Mouse (Mus musculus): ENCODE results near the gene Nkpd1. TPM values are rescaled to one million over a fixed set of nuclear protein-coding genes. Genes with fewer than 3 reads are reported as not detected.
"Not testable (repeated sequence)": the region's sequence is repeated elsewhere in the genome, so short reads cannot be mapped to it uniquely, and the experiment has no call there.

The Nkpd1 gene
- polyA plus RNA-seq, 1 experiment from 2014 or later: 0.15 TPM

DNA sequence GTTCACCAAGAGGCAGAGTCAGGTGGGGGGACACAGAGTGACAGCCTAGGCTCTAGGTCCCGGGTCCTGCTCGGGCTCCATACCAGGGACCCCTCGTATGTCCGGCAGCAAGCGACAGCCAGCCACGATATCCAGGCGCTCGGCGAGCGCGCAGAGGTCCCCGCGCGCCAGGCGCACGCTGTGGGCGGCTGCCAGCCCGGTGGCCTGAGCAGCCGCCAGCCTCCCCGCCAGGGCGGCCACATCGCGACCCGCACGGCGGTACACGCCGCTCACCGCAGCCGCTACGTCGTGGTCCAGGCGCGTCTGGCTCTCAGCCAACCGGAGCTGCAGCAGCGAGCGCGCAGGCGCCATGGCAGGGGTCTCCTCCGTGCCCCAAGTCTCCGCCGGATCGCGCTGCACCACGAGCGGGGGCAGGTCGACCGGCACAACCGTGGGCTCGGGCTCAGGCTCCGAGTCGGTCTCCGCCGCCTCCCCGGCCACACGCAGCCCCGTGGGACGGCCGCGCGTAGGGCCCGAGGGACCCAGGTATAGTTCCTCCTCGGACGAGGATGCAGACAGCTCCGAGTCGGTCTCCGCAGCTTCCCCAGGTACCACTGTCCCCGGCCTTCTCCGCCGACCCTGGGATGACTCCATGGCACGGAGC is 10.5 kb upstream of the Nkpd1 start:
- no peak for DNase-seq (ENCODE audit: low read depth, low spot score)
- no peaks in the 10 kb centered on the region for H3K27me3 ChIP-seq
- POLR2A ChIA-PET: interaction anchor here (0.6 to 1.8 kb wide), 2 partner anchors 63 to 377 kb away, joined by 4 read pairs; no protein-coding TSS in a partner anchor
- in situ Hi-C loops (cut with MboI; ENCODE audit: low pct_unique_long_range_greater_than_20kb): loop anchor here (5.0 kb wide), 1 partner anchor 65 kb away; no protein-coding TSS in a partner anchor
- ATAC-seq: no peak
- no peak for TF ChIP-seq CTCF (IDR thresholded peaks at IDR 0.05)
- CTCF ChIA-PET: interaction anchor here (1.7 to 4.5 kb wide), 2 partner anchors 11 to 83 kb away, joined by 5 to 20 read pairs; partner anchors contain the start of gene Nkpd1

DNA sequence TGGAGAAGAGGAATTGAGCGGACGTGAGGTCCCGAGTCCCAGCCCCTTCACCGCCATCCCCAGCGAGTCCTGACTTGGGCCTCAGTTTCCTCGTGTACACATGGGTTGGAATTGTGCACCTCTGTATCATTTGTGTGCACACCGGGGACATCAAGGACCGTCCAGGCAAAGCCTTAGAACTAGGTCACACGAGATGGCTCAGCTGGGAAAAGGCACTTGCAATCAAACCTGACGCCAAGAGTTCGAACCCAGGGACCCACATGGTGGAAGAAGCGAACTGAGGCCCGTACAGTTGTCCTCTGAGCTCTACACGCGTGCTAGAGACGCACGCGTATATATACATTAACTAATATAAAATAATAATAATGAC is 10.0 kb upstream of the Nkpd1 start:
- ChIA-PET POLR2A (interaction anchor here (0.6 to 1.8 kb wide), 3 partner anchors 62 to 377 kb away, joined by 4 read pairs; no protein-coding TSS in a partner anchor), CTCF (interaction anchor here (0.9 to 4.5 kb wide), 4 partner anchors 10 to 102 kb away, joined by 3 to 20 read pairs (median 5); partner anchors contain the start of gene Nkpd1)
- in situ Hi-C loops (cut with MboI; ENCODE audit: low pct_unique_long_range_greater_than_20kb): loop anchor here (5.0 kb wide), 1 partner anchor 65 kb away; no protein-coding TSS in a partner anchor
- no peaks in the 10 kb centered on the region for H3K27me3 ChIP-seq
- ATAC-seq: no peak
- no peak for DNase-seq (ENCODE audit: low read depth, low spot score)
- TF ChIP-seq CTCF (IDR thresholded peaks at IDR 0.05): no peak

DNA sequence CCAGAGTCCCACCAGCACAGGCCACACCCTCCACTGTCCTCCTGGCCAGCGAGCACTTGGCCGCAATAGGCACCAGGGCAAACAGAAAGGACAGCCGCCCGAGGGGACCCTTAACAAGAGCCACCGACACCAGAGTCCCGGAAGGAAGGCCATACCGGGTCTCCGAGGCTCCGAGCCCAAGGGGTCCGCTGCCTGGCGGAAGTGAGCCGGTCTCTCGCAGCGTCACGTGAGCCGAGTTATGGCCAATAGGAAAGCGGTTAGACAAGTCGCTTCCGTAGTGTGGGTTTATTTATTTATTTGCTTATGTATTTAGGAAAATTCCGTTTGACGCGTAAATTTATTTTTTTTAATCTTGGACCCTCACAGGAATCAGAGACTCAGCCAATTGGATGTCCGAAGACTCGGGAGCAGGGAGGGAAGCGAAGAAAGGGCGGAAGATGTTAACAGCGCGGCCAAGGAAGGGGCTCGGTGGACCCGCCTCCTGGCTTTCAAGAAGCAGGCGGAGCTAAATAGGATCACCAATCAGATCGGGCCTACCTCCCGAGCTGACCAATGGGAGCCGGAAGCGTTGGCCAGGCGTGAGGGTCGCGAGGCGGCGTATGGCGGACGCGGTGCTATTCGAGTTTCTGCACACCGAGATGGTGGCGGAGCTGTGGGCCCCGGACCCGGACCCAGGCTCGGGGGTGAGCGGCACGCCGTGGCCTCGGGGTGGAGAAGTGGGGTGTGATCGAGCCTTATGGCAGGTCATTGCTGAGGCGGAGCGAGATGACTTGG is 9.3 kb upstream of the Nkpd1 start, which contains the start of the genes Bloc1s3 and Trappc6a:
Gene Bloc1s3 (minus strand): TSS at position 218 of the 774 bp plus-strand sequence.
Gene Trappc6a (plus strand): TSS at position 246 of the 774 bp plus-strand sequence.
- H3K27me3 ChIP-seq: no peaks in the 10 kb centered on the region
- peak; percentile 89 for ATAC-seq
- in situ Hi-C loops (cut with MboI; ENCODE audit: low pct_unique_long_range_greater_than_20kb): loop anchor here (5.0 kb wide), 1 partner anchor 64 kb away; no protein-coding TSS in a partner anchor
- CTCF ChIA-PET: interaction anchor here (0.9 to 1.7 kb wide), 3 partner anchors 9 to 103 kb away, joined by 3 to 5 read pairs (median 5); partner anchors contain the start of gene Nkpd1
- POLR2A ChIA-PET: interaction anchor here (0.6 to 1.8 kb wide), 3 partner anchors 20 to 193 kb away, joined by 3 to 4 read pairs (median 4); no protein-coding TSS in a partner anchor
- DNase-seq (ENCODE audit: low read depth, low spot score): peak; percentile 75
- no peak for TF ChIP-seq CTCF (IDR thresholded peaks at IDR 0.05)

DNA sequence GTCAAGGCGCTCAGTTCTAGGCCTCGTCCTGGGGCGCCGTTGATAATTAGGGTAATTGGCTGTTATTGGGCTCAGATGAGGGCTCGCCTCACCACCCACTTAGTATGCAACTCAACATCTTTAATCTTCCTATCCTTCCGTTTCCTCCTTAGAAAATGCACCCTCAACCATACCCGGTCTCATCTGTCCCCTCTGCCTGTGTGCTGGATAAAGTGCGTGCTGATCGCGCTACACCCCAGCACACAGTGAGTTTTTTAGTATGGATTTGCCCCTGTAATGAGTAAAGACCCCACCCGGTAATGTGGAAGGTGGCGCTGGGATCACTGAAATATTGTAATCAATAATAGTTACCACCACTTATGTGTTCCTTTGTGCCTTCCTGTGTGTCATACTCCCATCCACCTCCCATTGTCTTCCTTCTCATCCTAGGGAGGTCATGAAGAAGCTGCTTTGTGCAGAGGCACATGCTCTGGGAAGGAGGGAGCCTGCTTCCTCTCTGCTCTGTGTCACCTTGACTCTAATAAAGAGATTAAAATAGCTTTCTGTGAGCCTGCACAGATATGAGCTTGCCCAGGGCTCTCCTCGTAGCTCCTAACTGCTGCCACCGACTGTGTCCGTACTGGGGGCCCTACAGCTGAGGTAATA is 8.6 kb upstream of the Nkpd1 start:
- no peak for TF ChIP-seq CTCF (IDR thresholded peaks at IDR 0.05)
- ATAC-seq: peak; percentile 5
- no peak for DNase-seq (ENCODE audit: low read depth, low spot score)
- in situ Hi-C loops (cut with MboI; ENCODE audit: low pct_unique_long_range_greater_than_20kb): loop anchor here (5.0 kb wide), 1 partner anchor 63 kb away; no protein-coding TSS in a partner anchor
- H3K27me3 ChIP-seq: no peaks in the 10 kb centered on the region
- POLR2A ChIA-PET: interaction anchor here (0.8 kb wide), 1 partner anchor 21 kb away, joined by 3 read pairs; no protein-coding TSS in a partner anchor
- CTCF ChIA-PET: interaction anchor here (1.5 kb wide), 1 partner anchor 103 kb away, joined by 5 read pairs; no protein-coding TSS in a partner anchor

DNA sequence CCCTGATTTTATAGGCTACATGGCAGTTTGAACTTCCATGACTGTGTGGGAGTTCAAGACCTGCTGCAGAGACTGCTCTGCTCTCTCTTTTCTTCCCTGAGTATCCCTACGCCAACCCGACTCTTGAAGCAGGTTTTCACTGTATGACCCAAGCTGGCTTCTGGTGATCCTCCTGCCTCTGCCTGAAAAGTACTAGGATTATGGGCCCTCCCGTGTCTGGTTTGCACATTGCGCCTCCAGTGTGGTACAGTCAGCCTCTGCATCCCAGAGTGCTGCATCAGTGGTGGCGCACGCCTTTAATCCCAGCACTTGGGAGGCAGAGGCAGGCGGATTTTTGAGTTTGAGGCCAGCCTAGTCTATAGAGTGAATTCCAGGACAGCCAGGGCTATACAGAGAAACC is 7.9 kb upstream of the Nkpd1 start:
- ATAC-seq (no peak), DNase-seq (ENCODE audit: low read depth, low spot score) (no peak)
- TF ChIP-seq CTCF (IDR thresholded peaks at IDR 0.05): no peak
- POLR2A ChIA-PET: no interaction called here
- CTCF ChIA-PET: no interaction called here
- H3K27me3 ChIP-seq: no peaks in the 10 kb centered on the region
- in situ Hi-C loops (cut with MboI; ENCODE audit: low pct_unique_long_range_greater_than_20kb): loop anchor here (5.0 kb wide), 1 partner anchor 63 kb away; no protein-coding TSS in a partner anchor

DNA sequence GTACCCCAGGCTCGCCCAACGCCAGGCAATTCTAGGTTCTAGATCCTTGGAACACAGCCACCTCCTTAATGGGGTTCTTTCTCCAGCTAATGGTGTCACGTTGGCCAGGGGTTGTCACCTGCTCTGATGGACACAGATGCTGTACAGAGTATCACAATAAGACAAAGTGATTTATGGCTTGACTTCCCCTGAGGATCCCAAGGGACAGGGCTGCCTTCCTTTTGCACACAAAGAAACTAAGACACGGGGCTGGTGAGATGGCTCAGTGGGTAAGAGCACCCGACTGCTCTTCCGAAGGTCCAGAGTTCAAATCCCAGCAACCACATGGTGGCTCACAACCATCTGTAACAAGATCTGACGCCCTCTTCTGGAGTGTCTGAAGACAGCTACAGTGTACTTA is 5.7 kb upstream of the Nkpd1 start:
- ATAC-seq; CTCF ChIA-PET; H3K27me3 ChIP-seq; DNase-seq (ENCODE audit: low read depth, low spot score); in situ Hi-C loops (cut with MboI; ENCODE audit: low pct_unique_long_range_greater_than_20kb); POLR2A ChIA-PET: not testable (repeated sequence)

DNA sequence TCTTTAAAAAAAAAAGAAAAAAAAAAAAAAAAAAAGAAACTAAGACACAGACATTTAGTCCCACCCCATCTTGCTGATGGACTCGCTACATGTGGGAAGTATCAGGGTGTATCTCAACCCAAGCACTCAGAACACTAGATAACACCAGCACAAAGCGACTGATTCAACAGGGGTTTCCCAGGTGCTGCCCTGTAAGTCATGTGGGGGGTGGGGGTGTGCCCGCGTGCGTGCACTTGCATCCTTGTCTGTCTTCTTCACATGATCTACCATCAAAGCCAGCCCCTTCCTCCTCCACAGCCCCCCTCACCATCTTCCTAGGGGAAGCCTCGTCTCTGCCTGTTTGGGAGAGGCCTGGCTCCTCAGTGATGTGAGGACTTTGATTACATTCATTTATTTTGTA is 5.3 kb upstream of the Nkpd1 start:
- in situ Hi-C loops (cut with MboI; ENCODE audit: low pct_unique_long_range_greater_than_20kb): no loop called here
- TF ChIP-seq CTCF (IDR thresholded peaks at IDR 0.05): no peak
- ATAC-seq (no peak), DNase-seq (ENCODE audit: low read depth, low spot score) (no peak)
- no peaks in the 10 kb centered on the region for H3K27me3 ChIP-seq
- ChIA-PET CTCF (no interaction called here), POLR2A (no interaction called here)

DNA sequence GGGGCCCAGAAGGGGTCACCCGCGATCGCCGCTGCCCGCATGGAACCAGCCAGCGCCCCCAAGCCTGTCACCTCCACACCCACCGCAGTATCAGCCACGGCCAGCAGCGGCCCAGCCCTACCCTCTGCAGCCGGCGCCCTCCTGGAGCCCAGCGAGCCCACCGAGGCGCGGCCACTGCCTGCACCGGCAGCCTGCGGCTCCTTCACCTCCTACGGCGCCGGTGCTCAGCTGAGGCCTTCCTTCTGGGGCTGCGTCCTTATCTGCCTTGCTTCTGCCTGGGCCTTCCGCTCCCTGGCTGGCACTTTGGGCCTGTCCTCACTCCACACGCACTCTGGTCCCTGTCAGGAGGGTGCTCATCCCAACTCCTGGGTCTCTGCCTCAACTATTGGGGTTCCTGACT is 2.4 kb downstream of the Nkpd1 start:
- peaks cover 30% of the 10 kb centered on the region for H3K27me3 ChIP-seq
- ChIA-PET CTCF (no interaction called here), POLR2A (no interaction called here)
- no peak for TF ChIP-seq CTCF (IDR thresholded peaks at IDR 0.05)
- DNase-seq (ENCODE audit: low read depth, low spot score) (no peak), ATAC-seq (no peak)
- in situ Hi-C loops (cut with MboI; ENCODE audit: low pct_unique_long_range_greater_than_20kb): no loop called here

DNA sequence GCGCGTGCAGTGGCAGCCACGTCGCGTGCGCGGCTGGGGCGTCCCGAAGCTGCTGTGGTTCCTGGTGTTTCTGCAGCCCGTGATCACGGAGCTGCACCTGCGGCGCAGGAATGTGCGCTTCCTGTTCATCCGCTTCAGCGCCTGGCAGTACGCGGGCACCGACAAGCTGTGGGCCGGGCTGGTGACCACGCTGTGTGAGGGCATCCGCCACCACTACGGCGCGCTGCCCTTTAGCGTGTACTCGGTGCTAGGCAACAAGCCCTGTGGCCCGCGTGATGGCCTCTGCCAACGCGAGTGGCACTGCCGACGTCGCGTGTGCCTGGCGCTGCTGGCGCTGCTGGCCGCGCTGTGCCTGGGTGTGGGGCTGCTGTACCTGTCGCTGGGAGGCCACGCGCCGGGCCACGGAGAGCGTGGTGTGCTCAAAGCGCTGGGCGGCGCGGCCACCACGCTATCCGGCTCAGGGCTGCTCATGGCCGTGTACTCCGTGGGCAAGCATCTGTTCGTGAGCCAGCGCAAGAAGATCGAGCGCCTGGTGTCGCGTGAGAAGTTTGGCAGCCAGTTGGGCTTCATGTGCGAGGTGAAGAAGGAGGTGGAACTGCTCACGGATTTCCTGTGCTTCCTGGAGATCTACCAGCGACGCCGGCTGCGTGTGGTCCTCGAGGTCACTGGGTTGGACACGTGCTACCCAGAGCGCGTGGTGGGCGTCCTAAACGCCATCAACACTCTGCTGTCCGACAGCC is 5.5 kb downstream of the Nkpd1 start:
- ChIA-PET CTCF (no interaction called here), POLR2A (no interaction called here)

More for the DNA sequence above, 5.5 kb downstream of the Nkpd1 start:
- ATAC-seq (no peak), DNase-seq (ENCODE audit: low read depth, low spot score) (no peak)
- peaks cover 30% of the 10 kb centered on the region for H3K27me3 ChIP-seq
- in situ Hi-C loops (cut with MboI; ENCODE audit: low pct_unique_long_range_greater_than_20kb): no loop called here
- TF ChIP-seq CTCF (IDR thresholded peaks at IDR 0.05): no peak
